Mouse (Mus musculus) embryonic facial prominence, embryonic 13.5 days (tissue): ENCODE data around the gene AU022751. TPM values are rescaled to one million over a fixed set of nuclear protein-coding genes. Genes with fewer than 3 reads are reported as not detected.
"Not testable (repeated sequence)": the region's sequence is repeated elsewhere in the genome, so short reads cannot be mapped to it uniquely, and the experiment has no call there.

ENCODE experiments used
- ATAC-seq: fragments of 200-750 bp; cut with Nextera tagmentation; 2 replicates; pipeline ENCODE4 v1.8.0; 2017; ENCODE audit warnings: low read depth; ENCODE audit not compliant: insufficient number of reproducible peaks, insufficient read depth, low FRiP score, low TSS enrichment
- H3K27ac ChIP-seq: fragments of 300-500 bp; sonication (generic); 2 replicates; pipeline ENCODE4 v1.5.1; 2015; ENCODE audit warnings: moderate library complexity, mild to moderate bottlenecking, inconsistent platforms
- H3K27me3 ChIP-seq: fragments of 300-500 bp; sonication (generic); 2 replicates; pipeline ENCODE4 v1.6.1; 2015; ENCODE audit warnings: mild to moderate bottlenecking, inconsistent platforms
- H3K36me3 ChIP-seq: fragments of 300-500 bp; sonication (generic); 2 replicates; pipeline ENCODE4 v1.6.1; 2015; ENCODE audit warnings: mild to moderate bottlenecking, inconsistent platforms
- H3K4me1 ChIP-seq: fragments of 300-500 bp; sonication (generic); 2 replicates; pipeline ENCODE4 v1.6.1; 2015; ENCODE audit warnings: inconsistent platforms
- H3K4me2 ChIP-seq: fragments of 300-500 bp; sonication (generic); 2 replicates; pipeline ENCODE4 v1.6.1; 2015; ENCODE audit warnings: moderate library complexity, mild to moderate bottlenecking, inconsistent platforms
- H3K4me3 ChIP-seq: fragments of 300-500 bp; sonication (generic); 2 replicates; pipeline ENCODE4 v1.5.1; 2015; ENCODE audit warnings: mild to moderate bottlenecking, inconsistent platforms
- H3K9ac ChIP-seq: fragments of 300-500 bp; sonication (generic); 2 replicates; pipeline ENCODE4 v1.6.1; 2015; ENCODE audit warnings: mild to moderate bottlenecking, inconsistent platforms
- H3K9me3 ChIP-seq: fragments of 300-500 bp; sonication (generic); 2 replicates; pipeline ENCODE4 v1.6.1; 2016; ENCODE audit warnings: inconsistent platforms
- WGBS: fragments of 180-500 bp; shearing (Covaris S2); methylation state at CpG from one replicate; pipeline ENCODE4 v1.1.7; 2015; ENCODE audit warnings: mixed read lengths; 5-methylcytosine and 5-hydroxymethylcytosine counted together
- microRNA-seq: library from miRNA; unstranded; fragments of <30 nt; microRNA quantifications from one replicate; pipeline ENCODE4, GENCODE M21; 2016
- polyA plus RNA-seq: library from polyadenylated mRNA; unstranded; fragments of >200 nt; fragmentation: Nextera tagmentation; extraction: Ambion mirVana; gene quantifications from 2 replicates; pipeline ENCODE4 v1.2.1, GENCODE M21; 2015

The AU022751 gene
- not detected in 2 replicates for polyA plus RNA-seq

DNA sequence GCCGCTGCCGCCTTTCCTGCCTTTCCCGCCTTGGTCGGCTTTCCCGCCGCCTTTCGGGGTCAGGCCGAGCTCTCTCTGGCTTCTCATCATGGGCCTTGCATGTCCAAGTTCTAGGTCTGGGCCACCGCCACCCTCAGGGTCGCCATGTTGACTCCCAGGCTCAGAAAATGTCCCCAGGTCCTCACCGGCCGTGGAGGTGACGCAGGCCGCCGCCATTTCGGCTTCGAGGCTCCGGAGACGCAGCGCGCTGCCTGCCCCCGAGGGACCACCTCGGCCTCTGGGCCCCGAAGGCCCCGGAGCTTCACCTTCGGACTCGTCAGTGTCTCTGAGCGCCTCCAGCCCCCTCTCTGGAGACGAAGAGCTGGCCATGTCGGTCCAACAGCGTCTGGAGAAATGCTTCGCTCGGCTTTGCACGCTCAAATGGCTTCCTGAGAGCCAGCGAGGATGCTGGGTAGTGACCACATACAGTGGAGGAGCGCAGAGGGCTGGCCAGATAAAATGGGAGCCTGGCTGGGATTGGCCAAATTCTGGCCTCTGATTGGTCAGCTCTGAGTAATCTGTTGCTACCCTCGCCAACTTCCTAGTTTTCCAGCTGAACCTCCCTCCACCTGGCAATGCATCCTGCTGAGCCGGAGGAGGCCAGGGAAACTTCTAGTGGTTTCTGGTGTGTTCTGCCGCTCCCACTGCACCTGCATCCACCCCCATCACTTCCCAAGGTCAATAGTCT lies at the start of gene AU022751:
AU022751 (minus strand) TSS at position 466 of the 727 bp plus-strand sequence.
- no peak for ATAC-seq
- Histone ChIP-seq H3K27ac (no peak within 1 kb of the TSS), H3K4me1 (no peaks in the 10 kb centered on the region), H3K9ac (no peak within 1 kb of the TSS), H3K4me2 (no peak within 1 kb of the TSS), H3K27me3 (no peaks in the 10 kb centered on the region), H3K36me3 (no peaks in the 10 kb centered on the region), H3K9me3 (0 out of 2 replicates have a peak, but pooled peaks cover 5% of the 10 kb centered on the region), H3K4me3 (no peak within 1 kb of the TSS)
- 92% methylated on average over 39 of the region's 39 CpGs for WGBS

DNA sequence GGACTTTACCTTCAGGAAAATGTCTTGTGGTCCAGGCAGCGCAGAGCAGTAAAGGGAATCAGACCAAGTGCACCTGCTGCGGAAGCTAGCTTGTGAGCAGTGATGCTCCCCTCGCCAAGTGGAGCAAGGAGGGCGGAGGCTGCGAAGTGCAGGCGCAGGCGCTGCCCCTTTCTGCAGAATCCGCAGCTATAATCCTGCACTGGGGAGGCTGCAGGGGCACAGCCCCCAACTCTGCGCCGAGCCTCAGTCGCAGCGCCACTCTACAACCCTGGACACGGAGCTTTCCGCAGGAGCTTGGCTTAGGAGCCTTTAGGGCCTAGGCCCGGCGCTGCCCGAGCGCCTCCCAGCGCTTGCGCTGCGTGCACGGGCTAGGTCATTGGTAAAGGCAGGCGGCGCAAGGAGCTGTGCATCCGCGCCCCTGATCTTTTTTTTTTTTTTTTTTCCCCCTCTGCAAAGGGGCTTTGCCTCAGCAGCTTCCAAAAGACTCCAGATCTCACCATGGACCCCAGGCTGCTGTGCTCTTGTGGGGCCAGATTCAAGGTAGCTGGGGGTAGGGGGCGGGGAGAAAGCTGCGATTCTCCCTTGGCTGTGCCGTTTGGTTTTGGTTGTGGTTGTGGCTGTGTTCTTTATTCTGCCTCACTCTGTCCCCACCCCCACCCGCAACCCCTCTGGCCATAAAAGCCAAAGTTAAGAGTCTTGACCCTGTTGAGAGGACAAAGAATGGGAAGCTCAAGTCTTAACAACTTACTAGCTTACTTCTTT lies 9.0 kb upstream of the AU022751 start:
- Histone ChIP-seq H3K9ac (0 out of 2 replicates have a peak overlapping the region, but pooled peaks have one; percentile 49), H3K4me2 (peak overlapping the region; percentile 62), H3K4me1 (no peaks in the 10 kb centered on the region), H3K4me3 (peak overlapping the region; percentile 38), H3K27ac (no peak overlapping the region), H3K9me3 (no peaks in the 10 kb centered on the region), H3K36me3 (no peaks in the 10 kb centered on the region), H3K27me3 (peaks cover 11% of the 10 kb centered on the region; the same call in 1 of the 2 replicates)
- ATAC-seq: no peak
- 18% methylated on average over 30 of the region's 30 CpGs for WGBS

DNA sequence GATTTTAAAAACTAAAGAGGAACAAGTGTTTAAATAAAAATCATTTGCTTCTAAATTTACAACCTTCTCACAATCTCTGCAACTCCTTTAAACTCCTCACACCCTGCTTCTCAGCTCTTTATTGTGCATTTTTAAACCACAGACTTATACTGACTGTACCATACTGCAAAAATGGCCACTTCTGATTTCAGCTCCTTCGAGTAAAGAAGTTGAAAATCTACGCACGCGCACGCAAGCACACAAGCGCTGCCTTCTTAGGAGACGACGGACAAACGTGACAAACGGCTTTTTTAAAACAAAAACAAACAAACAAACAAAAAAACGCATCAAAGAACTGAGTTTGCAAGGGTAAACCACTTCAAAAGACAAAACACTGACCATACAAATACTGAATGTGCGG lies 8.3 kb upstream of the AU022751 start:
- no peaks in the 10 kb centered on the region for H3K9me3 ChIP-seq
- ATAC-seq: no peak
- H3K4me3 ChIP-seq: peak overlapping the region; percentile 38
- no peak overlapping the region for H3K9ac ChIP-seq
- H3K4me2 ChIP-seq: peak overlapping the region; percentile 62
- peaks cover 11% of the 10 kb centered on the region; the same call in 1 of the 2 replicates for H3K27me3 ChIP-seq
- WGBS: 26% methylated on average over 12 of the region's 12 CpGs
- H3K36me3 ChIP-seq: no peaks in the 10 kb centered on the region
- H3K27ac ChIP-seq: no peak overlapping the region
- H3K4me1 ChIP-seq: no peaks in the 10 kb centered on the region

DNA sequence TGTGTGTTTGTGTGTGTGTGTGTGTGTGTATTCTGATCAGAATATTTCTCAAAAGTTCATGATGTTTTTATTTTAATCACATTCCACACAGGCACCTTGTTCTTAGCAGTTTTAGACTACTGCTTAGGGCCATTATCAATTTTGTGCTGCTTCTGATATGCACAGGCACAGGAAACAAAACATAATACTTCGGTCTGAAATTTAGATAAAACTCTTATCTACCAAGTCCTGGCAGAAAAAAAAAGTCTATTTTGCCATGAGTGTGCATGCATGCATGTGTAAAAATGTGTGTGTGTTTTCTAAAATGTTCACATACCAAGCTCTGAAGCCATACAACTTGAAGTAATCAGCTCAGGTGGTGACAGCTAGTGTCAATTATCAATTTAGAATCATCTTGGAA lies 21.7 kb downstream of the AU022751 start:
- no peak for ATAC-seq

DNA sequence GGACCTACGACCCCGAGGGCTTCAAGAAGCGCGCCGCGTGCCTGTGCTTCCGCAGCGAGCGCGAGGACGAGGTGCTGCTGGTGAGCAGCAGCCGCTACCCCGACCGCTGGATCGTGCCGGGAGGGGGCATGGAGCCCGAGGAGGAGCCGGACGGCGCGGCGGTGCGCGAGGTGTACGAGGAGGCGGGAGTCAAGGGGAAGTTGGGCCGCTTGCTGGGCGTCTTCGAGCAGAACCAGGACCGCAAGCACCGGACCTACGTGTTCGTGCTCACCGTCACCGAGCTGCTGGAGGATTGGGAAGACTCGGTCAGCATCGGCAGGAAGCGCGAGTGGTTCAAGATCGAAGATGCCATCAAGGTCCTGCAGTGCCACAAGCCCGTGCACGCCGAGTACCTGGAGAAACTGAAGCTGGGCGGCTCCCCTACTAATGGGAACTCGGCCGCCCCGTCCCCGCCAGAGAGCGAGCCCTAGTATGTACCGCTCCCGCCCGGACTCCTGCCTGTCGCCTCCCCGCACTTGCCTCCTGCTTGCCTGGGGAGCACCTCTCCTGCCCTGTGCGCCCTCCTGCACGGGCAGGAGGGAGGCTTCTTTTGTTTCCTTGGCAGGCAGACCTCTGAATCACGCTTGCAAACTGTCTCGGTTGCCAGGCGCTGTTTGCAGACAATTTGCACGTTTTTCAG lies 35.1 kb downstream of the AU022751 start:
- WGBS: 30% methylated on average over 16 of the region's 60 CpGs
- ATAC-seq: peak; percentile 67
- not testable (repeated sequence) for H3K27me3 ChIP-seq, H3K36me3 ChIP-seq, H3K9ac ChIP-seq, H3K9me3 ChIP-seq, H3K27ac ChIP-seq, H3K4me1 ChIP-seq
- Histone ChIP-seq H3K4me2 (peak overlapping the region; percentile 57), H3K4me3 (peak overlapping the region; percentile 36)

More for the DNA sequence above, 21.7 kb downstream of the AU022751 start:
- Histone ChIP-seq H3K4me3 (no peak overlapping the region), H3K4me1 (no peaks in the 10 kb centered on the region), H3K9me3 (no peaks in the 10 kb centered on the region), H3K27ac (no peak overlapping the region), H3K9ac (no peak overlapping the region), H3K27me3 (no peaks in the 10 kb centered on the region), H3K36me3 (no peaks in the 10 kb centered on the region), H3K4me2 (no peak overlapping the region)
- WGBS: 86% methylated on average over 1 of the region's 1 CpGs

DNA sequence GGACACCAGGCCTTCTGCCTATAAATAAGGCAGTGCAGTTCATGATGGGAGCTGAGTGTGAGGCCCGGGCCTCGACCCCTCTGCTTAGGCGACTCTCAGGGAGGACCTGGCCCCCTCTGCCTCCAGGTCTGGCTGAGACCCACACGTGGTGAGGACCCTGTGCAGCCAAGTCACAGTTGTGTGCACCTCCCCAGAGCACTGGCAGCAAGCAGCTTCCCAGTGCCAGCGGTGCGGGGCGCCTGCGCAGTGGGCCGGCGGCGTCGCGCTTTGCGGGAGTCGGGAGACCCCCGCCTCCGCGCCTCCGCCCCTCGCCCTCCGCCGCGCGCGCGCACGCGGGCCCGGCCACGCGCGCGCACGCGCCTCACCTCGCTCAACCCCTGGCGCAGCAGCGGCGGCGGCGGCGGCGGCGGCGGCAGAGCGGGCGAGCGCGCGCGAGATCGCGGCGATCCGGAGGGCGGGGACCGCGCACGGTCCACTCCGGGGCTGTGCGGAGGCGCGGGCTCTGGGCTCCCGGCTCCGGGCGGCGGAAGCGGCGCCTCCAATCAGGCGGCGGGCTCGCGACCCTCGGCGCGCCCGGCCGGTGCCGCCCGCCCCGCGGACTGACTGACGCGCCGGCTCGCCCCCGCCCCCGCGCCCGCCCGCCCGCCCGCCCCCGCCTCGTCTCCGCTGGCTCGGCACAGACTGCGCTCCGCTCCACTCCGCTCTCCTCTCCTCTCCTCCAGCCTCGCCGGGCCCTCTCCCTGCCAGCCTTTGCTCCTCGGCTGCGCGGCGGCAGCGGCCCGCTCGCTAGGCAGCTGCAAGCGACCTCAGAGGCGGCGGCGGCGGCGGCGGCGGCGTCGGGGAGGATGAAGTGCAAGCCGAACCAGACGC lies 35.9 kb downstream of the AU022751 start, which contains the start of gene Nudt11:
Nudt11 (plus strand) TSS at position 388 of the 870 bp plus-strand sequence.
- H3K4me3 ChIP-seq: peak within 1 kb of the TSS; percentile 36
- H3K4me2 ChIP-seq: peak within 1 kb of the TSS; percentile 57
- not testable (repeated sequence) for H3K4me1 ChIP-seq, H3K9me3 ChIP-seq, H3K36me3 ChIP-seq, H3K27me3 ChIP-seq, H3K9ac ChIP-seq, H3K27ac ChIP-seq
- ATAC-seq: peak; percentile 85
- WGBS: 21% methylated on average over 12 of the region's 121 CpGs

Small RNA genes within 50 kb of the gene (microRNA-seq; reads per million reads assigned to microRNA genes)
- not detected for gene Gm27360

Other genes with a start within 250 kb of the AU022751 start
- 4.0 TPM in 2 replicates for gene Nudt11, start 36.0 kb downstream of the AU022751 start, polyA plus RNA-seq
- gene Nudt10, start 89.6 kb upstream of the AU022751 start, polyA plus RNA-seq: 6.3 and 7.9 TPM in 2 replicates
- 0.08 and 0.17 TPM in 2 replicates for gene Bmp15, start 237.3 kb upstream of the AU022751 start, polyA plus RNA-seq